Mouse (Mus musculus) limb, embryonic 11.5 days (tissue): ENCODE measurements around the gene Lemd2. TPM values are rescaled to one million over a fixed set of nuclear protein-coding genes. Genes with fewer than 3 reads are reported as not detected.

Source experiments
- ATAC-seq: fragments of 200-750 bp; cut with Nextera tagmentation; 2 replicates; pipeline ENCODE4 v1.8.0; 2017; ENCODE audit warnings: low read depth; ENCODE audit not compliant: insufficient number of reproducible peaks, low FRiP score, low TSS enrichment
- DNase-seq: peaks from one replicate; pipeline ENCODE4 v3.0.0-alpha.2; 2015; ENCODE audit warnings: low spot score
- H3K27ac ChIP-seq: fragments of 300-500 bp; sonication (generic); replicated peaks from 2 replicates; pipeline ENCODE4 v1.5.1; 2014; ENCODE audit warnings: low read depth, mild to moderate bottlenecking, low read length
- H3K27me3 ChIP-seq: fragments of 300-500 bp; sonication (generic); 2 replicates; pipeline ENCODE4 v1.6.1; 2014; ENCODE audit warnings: mild to moderate bottlenecking, low read length, mixed read lengths; ENCODE audit not compliant: control insufficient read depth, insufficient read depth
- H3K36me3 ChIP-seq: fragments of 300-500 bp; sonication (generic); 2 replicates; pipeline ENCODE4 v1.6.1; 2014; ENCODE audit warnings: mild to moderate bottlenecking, low read length, moderate library complexity, mixed read lengths; ENCODE audit not compliant: control insufficient read depth, insufficient read depth
- H3K4me1 ChIP-seq: fragments of 300-500 bp; sonication (generic); 2 replicates; pipeline ENCODE4 v1.6.1; 2014; ENCODE audit warnings: low read length, mixed read lengths; ENCODE audit not compliant: control insufficient read depth, insufficient read depth
- H3K4me2 ChIP-seq: fragments of 300-500 bp; sonication (generic); 2 replicates; pipeline ENCODE4 v1.6.1; 2014; ENCODE audit warnings: low read depth, mild to moderate bottlenecking, moderate library complexity; ENCODE audit not compliant: severe bottlenecking
- H3K4me3 ChIP-seq: fragments of 300-500 bp; sonication (generic); 2 replicates; pipeline ENCODE4 v1.5.1; 2014; ENCODE audit warnings: low read depth, low read length
- H3K9ac ChIP-seq: fragments of 300-500 bp; sonication (generic); 2 replicates; pipeline ENCODE4 v1.6.1; 2014; ENCODE audit warnings: mild to moderate bottlenecking, low read length
- H3K9me3 ChIP-seq: fragments of 300-500 bp; sonication (generic); 2 replicates; pipeline ENCODE4 v1.6.1; 2016; ENCODE audit warnings: low read length; ENCODE audit not compliant: control insufficient read depth
- WGBS: fragments of 180-500 bp; shearing (Covaris S2); extraction: QIAGEN DNeasy Blood & Tissue Kit; methylation state at CpG from one replicate; pipeline ENCODE4 v1.1.7; 2014; 5-methylcytosine and 5-hydroxymethylcytosine counted together
- polyA plus RNA-seq: library from polyadenylated mRNA; unstranded; fragments of >200 nt; fragmentation: Nextera tagmentation; extraction: Ambion mirVana; gene quantifications from 2 replicates; pipeline ENCODE4 v1.2.1, GENCODE M21; 2014

The Lemd2 gene
- polyA plus RNA-seq, 1 experiment from 2014 or later, result 14.2 TPM

- ATAC-seq (no peak), DNase-seq (no peak)
- no peak overlapping the region for H3K4me2 ChIP-seq
- H3K36me3 ChIP-seq, result no peaks in the 10 kb centered on the region
- H3K9ac ChIP-seq, result no peak overlapping the region
- H3K4me1 ChIP-seq, result peaks cover 16% of the 10 kb centered on the region
- no peak overlapping the region for H3K4me3 ChIP-seq
- no peaks in the 10 kb centered on the region for H3K27me3 ChIP-seq
- 92% methylated on average over 17 of the region's 17 CpGs for WGBS
- H3K27ac ChIP-seq, result no peak overlapping the region
- 0 out of 2 replicates have a peak, but pooled peaks cover 2% of the 10 kb centered on the region for H3K9me3 ChIP-seq
Measured at GRCm38 (mm10) chr17:27178427-27179177, 25.7 kb downstream of the Lemd2 start.

- H3K4me3 ChIP-seq, result no peak overlapping the region
- no peaks in the 10 kb centered on the region for H3K27me3 ChIP-seq
- no peaks in the 10 kb centered on the region for H3K36me3 ChIP-seq
- no peak for DNase-seq
- H3K4me2 ChIP-seq, result no peak overlapping the region
- no peak overlapping the region for H3K9ac ChIP-seq
- no peak overlapping the region for H3K27ac ChIP-seq
- no peak for ATAC-seq
- peaks cover 16% of the 10 kb centered on the region for H3K4me1 ChIP-seq
- WGBS, result 89% methylated on average over 9 of the region's 9 CpGs
- 0 out of 2 replicates have a peak, but pooled peaks cover 2% of the 10 kb centered on the region for H3K9me3 ChIP-seq
Measured at GRCm38 (mm10) chr17:27178019-27178418, 26.2 kb downstream of the Lemd2 start.

- H3K4me1 ChIP-seq, result peaks cover 16% of the 10 kb centered on the region
- H3K27ac ChIP-seq, result no peak overlapping the region
- no peaks in the 10 kb centered on the region for H3K36me3 ChIP-seq
- 0 out of 2 replicates have a peak, but pooled peaks cover 2% of the 10 kb centered on the region for H3K9me3 ChIP-seq
- ATAC-seq (no peak), DNase-seq (no peak)
- 86% methylated on average over 4 of the region's 4 CpGs for WGBS
- H3K4me2 ChIP-seq, result no peak overlapping the region
- H3K4me3 ChIP-seq, result no peak overlapping the region
- H3K27me3 ChIP-seq, result no peaks in the 10 kb centered on the region
- H3K9ac ChIP-seq, result no peak overlapping the region
Measured at GRCm38 (mm10) chr17:27176754-27177153, 27.5 kb downstream of the Lemd2 start.

GRCm38 (mm10) chr17:27176287-27176686 is 28.0 kb downstream of the Lemd2 start:
- H3K36me3 ChIP-seq, result no peaks in the 10 kb centered on the region
- H3K9me3 ChIP-seq, result 0 out of 2 replicates have a peak, but pooled peaks cover 2% of the 10 kb centered on the region
- ATAC-seq (no peak), DNase-seq (no peak)
- H3K27ac ChIP-seq, result no peak overlapping the region
- 76% methylated on average over 3 of the region's 3 CpGs for WGBS
- H3K9ac ChIP-seq, result no peak overlapping the region
- H3K4me3 ChIP-seq, result no peak overlapping the region
- H3K27me3 ChIP-seq, result no peaks in the 10 kb centered on the region
- peaks cover 16% of the 10 kb centered on the region for H3K4me1 ChIP-seq
- no peak overlapping the region for H3K4me2 ChIP-seq

GRCm38 (mm10) chr17:27175196-27175874 is 28.9 kb downstream of the Lemd2 start:
- Histone ChIP-seq H3K36me3 (no peaks in the 10 kb centered on the region), H3K27me3 (no peaks in the 10 kb centered on the region), H3K9ac (no peak overlapping the region), H3K4me1 (peaks cover 20% of the 10 kb centered on the region), H3K27ac (no peak overlapping the region), H3K4me2 (peak overlapping the region; percentile 16; the same call in 1 of the 2 replicates), H3K9me3 (no peaks in the 10 kb centered on the region), H3K4me3 (no peak overlapping the region)
- peak; percentile 49 for DNase-seq
- WGBS, result 29% methylated on average over 14 of the region's 14 CpGs
- ATAC-seq, result 0 out of 2 replicates have a peak, but pooled peaks have one; percentile 24

GRCm38 (mm10) chr17:27173715-27174114 is 30.6 kb downstream of the Lemd2 start:
- Histone ChIP-seq H3K4me3 (no peak overlapping the region), H3K4me1 (peaks cover 24% of the 10 kb centered on the region)
- WGBS, result 73% methylated on average over 3 of the region's 3 CpGs

GRCm38 (mm10) chr17:27172459-27172858 is 31.8 kb downstream of the Lemd2 start:
- WGBS, result 85% methylated on average over 9 of the region's 9 CpGs
- no peak overlapping the region for H3K9ac ChIP-seq
- H3K4me1 ChIP-seq, result peaks cover 24% of the 10 kb centered on the region

More at GRCm38 (mm10) chr17:27173715-27174114, 30.6 kb downstream of the Lemd2 start:
- no peaks in the 10 kb centered on the region for H3K9me3 ChIP-seq
- no peak overlapping the region for H3K9ac ChIP-seq
- no peaks in the 10 kb centered on the region for H3K27me3 ChIP-seq
- 0 out of 2 replicates have a peak overlapping the region, but pooled peaks have one; percentile 6 for H3K27ac ChIP-seq
- DNase-seq (no peak), ATAC-seq (no peak)
- H3K4me2 ChIP-seq, result no peak overlapping the region
- no peaks in the 10 kb centered on the region for H3K36me3 ChIP-seq

GRCm38 (mm10) chr17:27171121-27171520 is 33.1 kb downstream of the Lemd2 start:
- no peaks in the 10 kb centered on the region for H3K27me3 ChIP-seq
- no peak overlapping the region for H3K4me2 ChIP-seq
- DNase-seq (no peak), ATAC-seq (no peak)
- no peak overlapping the region for H3K4me3 ChIP-seq
- H3K4me1 ChIP-seq, result peaks cover 21% of the 10 kb centered on the region
- H3K36me3 ChIP-seq, result no peaks in the 10 kb centered on the region
- no peak overlapping the region for H3K9ac ChIP-seq
- no peaks in the 10 kb centered on the region for H3K9me3 ChIP-seq
- no peak overlapping the region for H3K27ac ChIP-seq
- 78% methylated on average over 5 of the region's 5 CpGs for WGBS

More at GRCm38 (mm10) chr17:27172459-27172858, 31.8 kb downstream of the Lemd2 start:
- H3K4me2 ChIP-seq, result no peak overlapping the region
- H3K36me3 ChIP-seq, result no peaks in the 10 kb centered on the region
- ATAC-seq, result no peak
- H3K4me3 ChIP-seq, result no peak overlapping the region
- no peak for DNase-seq
- no peaks in the 10 kb centered on the region for H3K9me3 ChIP-seq
- H3K27ac ChIP-seq, result no peak overlapping the region
- no peaks in the 10 kb centered on the region for H3K27me3 ChIP-seq
